Mouse (Mus musculus) cerebellum, adult (tissue): ENCODE data around the gene Zc3hav1.
"Not testable (repeated sequence)": the region's sequence is repeated elsewhere in the genome, so short reads cannot be mapped to it uniquely, and the experiment has no call there.

Experiments used
- ATAC-seq: cut with Nextera tagmentation; 2 replicates; pipeline ENCODE4 v1.9.2; 2017; ENCODE audit warnings: mild to moderate bottlenecking, moderate library complexity, mixed read lengths; ENCODE audit not compliant: insufficient number of reproducible peaks, low FRiP score, low TSS enrichment

The Zc3hav1 gene

DNA sequence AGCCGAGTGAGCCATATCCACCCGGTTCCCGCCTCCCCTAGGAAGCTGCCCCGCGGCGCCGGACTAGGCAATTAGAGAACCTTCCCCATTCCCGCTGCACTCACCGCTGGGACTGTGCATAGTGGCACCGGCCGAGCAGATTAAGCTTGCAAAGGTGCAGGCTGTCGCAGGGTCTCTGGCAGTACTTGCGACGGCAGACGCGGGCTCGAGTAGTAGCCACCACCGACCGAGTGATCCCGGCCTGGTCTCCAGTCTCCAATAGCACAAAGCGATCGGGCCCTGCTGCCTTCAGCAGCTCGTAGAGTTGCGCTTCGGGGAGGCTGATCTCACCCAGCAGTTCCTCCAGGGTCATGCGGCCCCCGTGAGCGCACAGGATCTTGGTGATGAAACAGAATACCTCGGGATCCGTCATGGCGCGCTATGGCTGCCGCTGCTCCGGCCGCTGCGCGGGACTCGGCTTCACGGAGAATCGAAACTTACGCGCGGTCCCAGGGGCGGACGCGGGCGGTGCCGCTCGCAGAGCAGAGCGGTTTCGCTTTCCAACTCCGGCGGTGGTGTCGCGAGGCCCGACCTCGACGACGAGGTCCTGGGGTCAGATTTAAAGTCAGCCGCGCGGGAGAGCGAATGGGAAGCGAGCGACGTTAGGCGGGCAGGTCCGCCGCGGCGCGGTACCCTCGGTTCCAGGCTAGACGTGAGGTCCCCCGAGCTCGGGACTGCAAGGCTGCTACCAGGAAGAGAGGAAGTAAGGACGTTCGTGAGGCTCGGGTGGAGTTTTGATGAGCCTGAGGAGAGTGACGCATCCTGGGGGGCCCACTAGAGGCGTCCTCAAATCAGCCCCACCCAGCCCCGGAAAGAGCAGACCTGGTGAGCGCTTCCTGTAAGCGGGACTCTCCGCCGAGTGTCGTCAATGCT lies at the start of gene Zc3hav1:
Gene Zc3hav1, minus strand, starts transcription at position 793 of the 912 bp plus-strand sequence.
- ATAC-seq, result peak; percentile 45

DNA sequence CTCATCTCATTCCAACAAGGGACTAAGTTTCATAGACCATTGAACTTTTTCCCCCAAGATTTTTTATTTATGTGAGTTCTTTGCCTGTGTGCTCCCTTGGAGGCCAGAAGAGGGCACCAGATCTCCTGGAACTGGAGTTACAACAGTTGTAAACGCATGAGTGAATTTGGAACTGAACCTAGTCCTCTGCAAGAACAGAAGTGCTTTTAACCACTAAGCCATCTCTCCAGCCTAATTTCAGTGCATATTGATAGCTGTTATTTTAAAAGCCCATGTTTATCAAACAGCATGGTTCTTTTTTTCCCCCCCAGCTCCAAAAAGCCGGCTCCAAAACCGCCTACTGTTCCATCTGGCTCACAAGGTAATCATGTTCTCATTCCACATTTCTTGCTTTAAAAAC lies 35.3 kb upstream of the Zc3hav1 start:
- ATAC-seq, result no peak

DNA sequence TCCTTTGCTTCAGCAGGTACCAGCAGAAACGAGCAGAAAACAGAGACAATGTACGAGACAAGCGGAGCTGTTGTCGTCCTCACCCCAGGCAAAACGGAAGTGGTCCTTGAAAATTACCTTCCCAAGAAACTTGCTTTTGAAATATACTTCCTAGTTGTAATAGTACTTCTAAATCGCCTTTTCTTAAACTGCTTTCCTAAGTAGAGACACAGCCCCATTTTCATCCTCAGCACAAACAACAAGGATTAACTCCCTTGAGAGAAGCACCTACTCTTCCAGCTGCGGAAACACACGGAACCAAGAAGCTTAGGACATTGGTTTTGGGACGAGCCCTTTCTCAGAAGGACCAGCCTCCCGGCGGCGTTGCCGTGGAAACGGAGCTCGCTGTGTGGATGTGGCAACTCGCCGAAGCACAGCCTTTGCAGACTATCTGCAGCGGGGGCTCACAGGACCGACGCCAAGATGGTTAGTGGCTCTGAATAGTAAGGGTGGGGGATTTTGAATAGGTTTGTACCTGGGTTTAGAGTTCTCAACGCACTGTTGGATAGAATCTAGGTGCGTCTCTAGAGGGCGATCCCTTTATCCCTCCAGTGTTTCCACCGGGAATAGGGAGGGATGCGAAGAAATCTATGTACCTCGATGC lies 26.8 kb upstream of the Zc3hav1 start, which contains the start of gene Ttc26:
Gene Ttc26, plus strand, starts transcription at position 341 of the 643 bp plus-strand sequence.
- peak; percentile 86 for ATAC-seq

DNA sequence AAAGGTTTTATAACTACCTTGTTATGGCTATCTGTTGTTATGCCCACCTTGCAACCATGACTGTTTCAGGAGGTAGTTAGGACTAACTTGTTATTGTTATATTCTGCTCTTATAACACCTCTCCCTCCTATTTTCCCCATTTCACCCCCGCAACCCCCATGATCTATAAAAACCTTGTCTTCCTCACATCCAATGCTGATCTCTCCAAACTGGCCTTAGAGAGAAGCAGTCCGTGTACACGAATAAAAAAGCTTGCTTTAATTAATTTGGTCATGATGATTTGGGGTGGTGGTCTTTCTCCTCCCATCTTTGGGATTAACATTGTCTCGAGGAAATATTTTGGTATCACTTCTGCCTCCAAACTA lies 26.3 kb upstream of the Zc3hav1 start:
- ATAC-seq, result no peak

DNA sequence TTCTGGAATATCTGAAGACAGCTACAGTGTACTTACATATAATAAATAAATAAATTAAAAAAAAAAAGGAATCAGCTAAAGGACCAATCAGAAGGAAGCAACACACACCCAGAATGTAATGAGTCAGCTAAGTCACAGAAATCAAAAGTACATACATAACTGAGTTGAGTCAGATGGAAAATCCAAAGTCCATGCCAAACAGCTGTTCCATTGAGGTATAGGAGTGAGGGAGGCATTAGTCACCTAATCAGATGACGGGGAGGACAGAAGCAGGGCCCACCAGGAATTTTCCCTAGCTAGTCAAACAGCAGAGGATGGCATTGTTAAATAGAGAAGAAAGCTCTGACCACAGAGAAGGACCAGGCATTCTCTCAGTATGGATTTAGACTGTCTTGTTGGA lies 19.9 kb upstream of the Zc3hav1 start:
- ATAC-seq, result no peak

DNA sequence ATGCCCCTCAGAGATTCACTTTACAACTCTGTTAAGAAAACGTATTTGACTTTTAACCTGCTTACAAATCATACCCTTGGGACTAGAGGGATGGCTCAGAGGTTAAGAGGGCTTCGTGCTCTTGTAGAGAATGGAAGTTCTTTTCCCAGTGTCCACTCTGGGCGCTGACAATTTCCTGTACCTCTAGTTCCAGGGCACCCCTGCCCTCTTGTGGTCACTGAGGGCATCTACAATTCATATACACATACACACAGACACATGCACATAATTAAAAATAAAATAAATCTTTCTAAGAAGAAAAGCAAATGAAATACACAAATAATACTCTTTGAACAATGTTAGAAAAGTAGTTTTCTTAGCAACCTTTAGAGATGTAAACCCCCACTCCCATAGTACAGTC lies 15.5 kb upstream of the Zc3hav1 start:
- ATAC-seq, result no peak

DNA sequence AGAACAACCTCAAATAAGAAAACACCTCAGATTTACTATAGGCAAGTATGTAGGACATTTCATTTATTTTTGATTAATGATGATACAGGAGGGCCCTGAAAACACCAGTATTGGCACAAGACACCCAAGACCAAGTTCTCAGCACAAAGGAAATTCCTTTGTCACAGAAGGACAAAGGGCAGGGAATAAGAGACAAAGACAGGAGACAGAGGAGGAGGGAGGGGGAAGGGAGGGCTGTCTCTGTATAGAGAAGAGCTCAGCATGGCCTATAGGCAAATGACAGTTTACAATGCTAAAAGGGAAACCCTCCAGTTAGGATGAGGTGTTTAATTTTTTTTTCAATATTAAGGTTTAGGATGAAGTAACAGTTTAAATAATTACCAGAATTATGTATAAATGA lies 9.7 kb upstream of the Zc3hav1 start:
- no peak for ATAC-seq

DNA sequence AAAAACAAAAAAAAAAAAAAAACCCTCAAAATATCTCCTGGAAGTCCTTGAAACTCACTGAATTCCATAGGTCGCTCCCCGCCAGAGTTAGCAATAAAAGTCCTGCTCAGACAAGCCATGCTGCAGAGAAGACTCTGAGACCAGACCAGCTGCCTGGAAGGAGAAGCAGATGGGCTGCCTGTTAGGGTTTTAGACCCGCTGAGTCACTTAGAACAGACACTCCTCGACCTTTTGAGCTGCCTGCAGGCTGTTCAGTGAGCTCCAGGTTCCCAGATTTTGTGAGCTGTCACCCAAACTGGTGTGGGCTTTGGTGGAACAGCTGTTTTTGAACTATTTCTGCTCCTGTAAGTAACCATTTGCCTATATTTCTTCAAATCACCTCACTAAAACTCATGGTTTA lies 9.0 kb upstream of the Zc3hav1 start:
- ATAC-seq, result no peak

DNA sequence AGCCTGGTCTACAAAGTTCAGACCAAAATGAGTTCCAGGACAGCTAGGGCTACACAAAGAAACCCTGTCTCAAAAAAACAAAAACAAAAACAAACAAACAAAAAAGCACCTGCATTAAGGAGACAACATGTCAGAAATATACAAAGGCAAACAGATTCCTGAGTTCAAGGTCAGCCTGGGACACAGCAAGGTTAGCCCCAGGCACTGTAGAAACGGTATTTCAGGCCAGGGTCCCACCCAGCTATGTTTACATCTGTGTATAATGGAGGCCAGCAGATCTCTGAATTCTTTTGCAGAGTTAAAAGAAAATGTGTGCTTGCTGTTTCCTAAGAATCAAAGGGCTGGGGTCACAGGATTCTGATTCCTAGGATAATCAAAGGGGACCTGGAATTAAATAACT lies 7.5 kb upstream of the Zc3hav1 start:
- no peak for ATAC-seq

DNA sequence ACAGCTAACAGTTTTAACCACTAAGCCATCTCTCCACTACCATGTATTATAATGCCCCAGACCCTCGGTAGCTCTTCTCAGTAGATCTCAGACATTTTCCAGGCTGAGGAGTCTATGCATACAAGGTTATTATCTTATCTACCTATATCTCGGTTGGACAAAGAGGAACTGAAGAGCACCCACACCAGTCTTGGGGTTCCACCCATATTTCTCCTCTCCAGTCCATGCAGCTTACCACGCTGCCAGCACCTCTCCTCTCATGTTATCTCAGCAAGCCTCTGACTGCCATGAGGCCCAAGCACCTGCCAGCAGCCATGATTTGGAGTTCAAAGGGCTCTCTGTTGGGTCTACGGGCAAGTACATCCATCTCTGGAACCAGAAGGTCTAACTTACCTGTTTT lies 6.7 kb upstream of the Zc3hav1 start:
- ATAC-seq, result no peak

DNA sequence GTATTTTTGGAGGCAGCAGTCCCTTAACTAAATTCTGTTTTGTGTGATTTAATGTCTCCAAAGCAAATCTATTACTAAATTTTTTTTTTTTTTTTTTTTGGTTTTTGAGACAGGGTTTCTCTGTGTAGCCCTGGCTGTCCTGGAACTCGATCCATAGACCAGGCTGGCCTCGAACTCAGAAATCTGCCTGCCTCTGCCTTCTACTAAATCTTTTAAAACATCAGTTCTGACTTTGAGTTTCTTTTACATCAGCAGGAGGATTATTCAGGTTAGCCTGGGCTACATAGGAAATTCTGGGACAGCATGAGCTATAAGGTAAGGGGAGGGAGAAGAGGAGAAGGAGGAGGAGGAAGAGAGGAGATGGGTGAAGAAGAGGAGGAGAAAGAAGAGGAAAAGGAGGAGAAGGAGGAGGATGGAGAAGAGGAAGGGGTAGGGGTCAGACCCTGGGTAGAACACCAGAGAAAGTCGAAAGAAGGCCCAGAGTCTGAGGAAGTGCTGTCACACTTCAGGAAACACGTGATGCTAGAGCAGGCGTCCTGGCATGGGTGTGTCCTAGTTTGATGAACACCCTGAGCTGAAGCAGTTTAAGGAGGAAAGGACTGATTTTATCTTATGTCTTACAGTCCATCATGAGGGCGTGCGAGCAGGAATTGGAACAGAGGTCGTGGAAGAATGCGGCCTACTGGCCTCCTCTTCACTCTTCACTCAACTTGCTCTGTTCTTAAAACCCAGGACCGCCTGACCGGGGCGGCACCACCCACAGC lies 5.5 kb upstream of the Zc3hav1 start:
- no peak for ATAC-seq

DNA sequence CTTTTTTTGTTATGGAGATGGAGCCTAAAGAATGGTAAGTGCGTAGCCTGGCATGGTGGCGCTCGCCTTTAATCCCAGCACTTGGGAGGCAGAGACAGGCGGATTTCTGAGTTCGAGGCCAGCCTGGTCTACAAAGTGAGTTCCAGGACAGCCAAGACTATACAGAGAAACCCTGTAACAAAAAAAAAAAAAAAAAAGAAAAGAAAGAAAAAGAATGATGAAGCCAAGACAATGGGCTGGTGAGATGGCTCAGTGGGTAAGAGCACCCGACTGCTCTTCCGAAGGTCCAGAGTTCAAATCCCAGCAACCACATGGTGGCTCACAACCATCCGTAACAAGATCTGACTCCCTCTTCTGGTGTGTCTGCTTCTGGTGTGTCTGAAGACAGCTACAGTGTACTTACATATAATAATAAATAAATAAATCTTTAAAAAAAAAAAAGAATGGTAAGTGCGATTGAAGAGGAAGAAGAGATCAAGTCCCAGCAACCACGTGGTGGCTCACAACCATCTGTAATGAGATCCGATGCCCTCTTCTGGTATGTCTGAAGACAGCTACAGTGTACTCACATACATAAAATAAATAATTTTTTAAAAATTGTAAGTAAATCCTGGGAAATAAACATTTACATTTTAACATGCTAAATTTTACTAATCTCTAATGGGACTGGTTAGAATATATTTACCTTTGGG lies 4.8 kb upstream of the Zc3hav1 start:
- ATAC-seq, result not testable (repeated sequence)

DNA sequence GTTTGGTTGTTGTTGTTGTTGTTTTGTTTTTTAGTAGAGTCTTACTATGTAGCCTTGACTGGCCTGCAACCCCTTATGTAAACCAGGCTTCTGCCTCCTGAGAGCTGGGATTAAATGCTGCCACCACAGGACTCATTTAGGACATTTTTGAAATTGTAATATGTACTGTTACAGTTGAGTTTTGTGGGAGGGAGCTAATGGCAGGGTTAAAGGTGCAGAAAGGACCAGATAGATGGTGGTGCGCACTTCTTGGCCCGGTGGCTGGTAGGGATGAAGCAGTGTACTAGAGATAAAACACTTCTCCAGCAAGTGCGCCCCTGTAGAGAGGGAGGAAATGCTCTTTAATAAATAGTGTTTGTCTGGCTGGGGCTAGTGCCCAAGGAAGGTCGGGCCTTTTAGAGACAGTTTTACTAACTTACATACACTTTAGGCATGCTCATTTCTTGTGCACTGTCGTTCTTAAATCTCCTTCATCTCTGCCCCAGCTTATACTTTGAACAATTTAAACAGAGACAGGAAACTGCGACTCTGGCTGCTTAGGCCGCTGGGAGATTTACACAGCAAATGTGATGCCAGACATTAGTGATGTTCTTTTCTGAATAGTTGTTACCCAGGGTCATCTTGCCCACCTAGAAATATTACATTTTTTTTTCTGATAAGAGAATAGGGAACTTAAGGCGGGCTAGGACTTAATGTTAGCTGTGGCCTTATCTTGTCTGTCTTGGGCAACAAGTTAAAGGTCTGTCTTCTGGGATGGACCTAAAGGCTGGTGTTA lies 4.0 kb upstream of the Zc3hav1 start:
- ATAC-seq, result no peak

DNA sequence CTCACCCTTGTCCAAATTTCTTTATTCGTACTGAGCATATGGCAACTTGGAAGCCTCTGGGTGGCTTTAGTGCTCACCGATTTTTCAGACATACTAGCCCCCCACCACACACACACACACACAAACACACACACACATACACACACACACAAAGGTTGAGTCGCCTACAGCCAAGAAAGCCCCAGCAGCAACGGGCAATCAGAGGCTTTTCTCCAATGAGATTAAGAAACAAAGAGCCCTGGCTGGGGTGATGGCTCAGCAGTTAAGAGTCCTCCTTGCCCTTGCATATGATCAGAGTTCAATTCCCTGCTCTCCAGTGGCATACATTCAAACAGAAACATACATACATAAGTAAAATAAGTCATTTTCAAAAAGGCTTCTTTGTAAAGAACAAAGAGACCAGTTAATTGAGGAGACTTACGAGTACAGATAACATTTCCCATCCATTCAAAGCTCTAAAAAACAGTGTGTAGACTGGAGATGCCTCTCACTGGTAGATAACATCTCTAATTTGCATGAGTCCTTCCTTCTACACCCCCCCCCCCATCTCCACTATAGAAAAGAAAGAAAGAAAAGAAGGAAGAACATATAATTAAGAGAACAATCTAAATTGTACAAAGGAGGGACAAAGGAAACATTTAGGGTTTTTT lies 3.3 kb upstream of the Zc3hav1 start:
- no peak for ATAC-seq

DNA sequence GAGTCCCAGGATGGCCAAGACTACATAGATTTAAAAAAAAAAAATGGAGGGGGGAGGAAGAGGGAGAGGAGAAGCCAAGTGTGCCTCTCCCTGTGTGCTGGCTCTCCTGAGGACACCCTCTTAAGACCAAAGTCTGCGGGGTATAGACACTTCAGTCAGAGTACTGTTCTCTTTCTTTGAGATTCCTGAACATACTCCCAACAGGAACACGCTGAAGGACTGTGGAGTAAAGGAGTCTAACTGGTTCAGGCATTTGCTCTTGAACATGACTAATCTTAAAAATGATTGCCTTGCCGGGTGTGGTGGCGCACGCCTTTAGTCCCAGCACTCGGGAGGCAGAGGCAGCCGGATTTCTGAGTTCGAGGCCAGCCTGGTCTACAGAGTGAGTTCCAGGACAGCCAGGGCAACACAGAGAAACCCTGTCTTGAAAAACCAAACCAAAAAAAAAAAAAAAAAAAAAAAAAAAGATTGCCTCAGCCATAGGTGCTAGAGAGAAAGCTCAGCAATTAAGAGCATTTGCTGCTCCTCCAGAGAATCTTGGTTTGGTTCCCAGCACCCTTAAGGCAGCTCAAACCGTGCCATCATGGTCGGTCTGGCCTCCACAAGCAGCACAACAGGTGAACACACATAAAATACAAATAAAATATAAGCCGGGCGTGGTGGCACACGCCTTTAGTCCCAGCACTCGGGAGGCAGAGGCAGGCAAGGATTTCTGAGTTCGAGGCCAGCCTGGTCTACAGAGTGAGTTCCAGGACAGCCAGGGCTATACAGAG lies 2.4 kb upstream of the Zc3hav1 start:
- not testable (repeated sequence) for ATAC-seq

DNA sequence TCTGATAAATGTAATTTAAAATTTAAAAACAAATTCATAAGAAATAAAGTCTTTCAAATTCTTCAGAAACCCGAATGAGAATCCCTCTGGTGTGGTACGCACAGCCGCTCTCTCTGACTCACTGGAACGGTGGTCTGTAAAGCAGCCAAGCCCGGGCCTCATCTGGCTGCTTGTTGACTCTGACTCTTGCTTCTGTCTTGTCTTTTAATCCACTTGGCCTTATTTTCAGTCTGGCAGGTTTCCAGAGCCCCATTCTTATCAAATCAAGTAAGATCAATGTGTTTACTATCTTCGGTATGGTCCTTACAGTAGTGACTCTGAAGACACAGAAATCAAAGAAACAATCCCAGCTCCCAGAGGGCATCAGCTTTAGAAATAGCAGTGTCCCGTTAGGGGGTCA lies 1.5 kb upstream of the Zc3hav1 start:
- ATAC-seq, result no peak

DNA sequence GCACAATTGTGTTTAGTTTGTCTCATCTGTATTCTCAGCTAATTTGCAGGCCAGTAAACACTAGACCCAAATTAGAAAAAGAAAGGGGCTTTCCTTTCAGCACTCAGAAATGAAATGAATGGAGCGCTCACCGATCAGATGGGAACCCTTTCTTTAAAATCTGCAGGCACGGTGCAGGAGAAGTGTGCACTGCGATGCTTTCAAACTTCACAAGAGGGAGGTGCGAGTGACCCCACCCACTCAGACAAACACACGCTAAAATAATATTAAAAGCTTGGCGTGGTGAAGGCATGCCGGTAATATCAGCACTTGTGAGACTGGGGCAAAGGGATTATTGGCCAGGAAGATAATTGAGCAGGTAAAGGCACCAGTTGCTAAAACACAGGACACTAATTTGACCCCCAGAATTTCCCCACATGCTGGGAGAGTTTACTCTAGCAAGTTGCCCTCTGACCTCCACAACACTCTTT lies 986 bp upstream of the Zc3hav1 start:
- ATAC-seq, result no peak

DNA sequence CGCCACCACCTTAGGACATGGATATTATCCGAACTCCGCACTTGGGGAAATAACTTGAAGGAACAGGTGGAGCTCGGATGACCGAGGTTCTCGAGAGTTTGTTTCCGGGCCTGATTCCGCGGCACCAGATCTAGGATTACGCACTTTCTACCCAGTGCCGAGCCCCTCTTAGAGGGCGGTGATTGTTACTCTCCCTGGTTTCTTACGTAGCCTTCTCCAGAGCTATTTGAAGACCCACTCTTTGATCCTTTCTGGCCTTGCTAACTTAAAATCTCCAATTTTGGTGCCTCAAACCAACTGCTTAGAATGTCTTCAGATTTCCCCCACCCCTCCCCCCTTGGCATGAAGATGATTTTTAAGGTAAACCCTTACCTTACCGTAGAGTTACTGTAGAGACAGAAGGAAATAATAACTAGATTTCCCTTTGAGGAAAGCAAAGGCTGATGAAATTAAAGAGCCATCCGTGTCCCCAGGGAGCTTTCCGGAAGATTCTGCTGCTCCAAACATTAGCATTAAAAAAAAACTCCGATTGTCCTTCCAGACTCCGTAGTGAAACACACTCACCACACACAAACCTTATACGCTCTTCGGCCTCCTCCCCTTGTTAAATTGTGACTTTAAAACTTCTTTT lies 435 bp upstream of the Zc3hav1 start:
- 0 out of 2 replicates have a peak, but pooled peaks have one; percentile 26 for ATAC-seq
